Mouse (Mus musculus): ENCODE data around the gene Tmem117. TPM values are rescaled to one million over a fixed set of nuclear protein-coding genes. Genes with fewer than 3 reads are reported as not detected.

The Tmem117 gene
- polyA plus RNA-seq, 1 experiment = 1.1 TPM

DNA sequence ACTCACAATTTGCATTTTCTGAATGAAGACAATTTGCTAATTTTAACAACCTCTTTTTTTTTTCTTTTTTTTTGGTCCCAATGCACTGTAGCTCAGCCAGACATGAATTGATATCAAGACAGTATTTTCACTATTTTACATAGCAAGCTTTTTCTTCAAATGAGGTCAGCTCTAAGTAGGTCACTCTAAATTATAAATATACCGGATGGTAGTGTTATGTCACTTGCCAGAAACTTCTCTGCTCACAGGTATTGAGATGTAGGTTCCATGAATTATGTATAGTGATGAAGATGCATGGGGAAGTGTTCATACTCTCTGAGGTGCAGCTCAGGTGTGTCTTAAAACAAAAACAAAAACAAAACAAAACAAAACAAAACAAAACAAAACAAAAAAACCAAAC is 264.2 kb downstream of the Tmem117 start:
- DNase-seq (ENCODE audit: low spot score) = no peak

DNA sequence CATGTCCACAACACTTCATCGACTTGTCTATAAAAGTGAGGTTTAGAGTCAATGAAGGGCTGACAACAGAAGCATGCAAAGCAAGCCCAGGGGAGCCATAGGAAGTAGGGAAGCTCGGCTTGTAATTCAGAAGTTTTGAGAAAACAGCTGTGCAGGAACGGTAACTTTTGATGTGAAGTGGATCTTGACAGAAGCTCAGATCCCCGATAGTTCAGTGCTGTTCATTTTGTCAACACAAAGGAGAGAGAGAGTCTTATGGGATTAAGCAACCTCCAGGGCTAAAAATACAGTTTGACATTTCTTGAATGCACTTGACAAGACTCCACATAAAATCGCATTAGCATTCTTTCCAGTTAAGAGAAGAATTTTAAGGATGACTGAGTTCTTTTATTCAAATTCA is 265.1 kb downstream of the Tmem117 start:
- no peak for DNase-seq (ENCODE audit: low spot score)

DNA sequence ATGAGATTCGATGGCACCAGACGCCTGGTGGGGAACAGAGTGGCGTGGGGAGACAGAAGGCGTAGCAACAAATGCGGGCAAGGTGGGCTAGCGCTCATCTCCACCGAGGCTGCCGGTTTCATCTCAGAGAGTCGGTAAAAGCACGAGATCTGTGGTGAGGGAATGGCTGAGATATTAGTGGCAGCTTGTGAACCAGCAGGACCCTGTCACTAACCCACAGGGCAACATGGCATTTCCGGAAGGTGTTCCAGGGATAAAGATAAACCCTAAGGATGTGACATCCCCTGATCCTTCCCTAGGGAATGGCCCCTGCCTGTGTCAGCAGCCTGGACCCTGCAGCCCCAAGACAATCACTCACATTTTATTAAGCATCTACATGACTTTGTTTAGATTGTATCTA is 266.6 kb downstream of the Tmem117 start:
- no peak for DNase-seq (ENCODE audit: low spot score)

DNA sequence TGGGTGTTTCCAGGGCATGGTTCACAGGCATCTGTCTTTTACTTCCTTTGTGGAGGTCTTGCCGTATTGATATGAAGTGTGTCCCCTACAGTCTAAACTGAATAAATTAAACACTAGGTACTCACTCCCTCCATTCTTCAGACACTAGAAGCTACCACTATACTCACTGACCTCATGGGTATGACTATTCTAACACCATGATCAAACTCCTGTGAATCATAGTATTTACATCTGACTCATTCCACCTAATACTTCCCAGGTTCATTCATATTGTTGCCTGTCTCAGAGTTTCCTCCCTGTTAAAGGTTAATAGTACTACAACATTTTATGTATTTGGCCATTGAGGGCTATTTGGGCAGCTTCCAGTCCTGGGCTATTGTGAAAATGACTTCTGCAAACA is 274.2 kb downstream of the Tmem117 start:
- no peak for DNase-seq (ENCODE audit: low spot score)

DNA sequence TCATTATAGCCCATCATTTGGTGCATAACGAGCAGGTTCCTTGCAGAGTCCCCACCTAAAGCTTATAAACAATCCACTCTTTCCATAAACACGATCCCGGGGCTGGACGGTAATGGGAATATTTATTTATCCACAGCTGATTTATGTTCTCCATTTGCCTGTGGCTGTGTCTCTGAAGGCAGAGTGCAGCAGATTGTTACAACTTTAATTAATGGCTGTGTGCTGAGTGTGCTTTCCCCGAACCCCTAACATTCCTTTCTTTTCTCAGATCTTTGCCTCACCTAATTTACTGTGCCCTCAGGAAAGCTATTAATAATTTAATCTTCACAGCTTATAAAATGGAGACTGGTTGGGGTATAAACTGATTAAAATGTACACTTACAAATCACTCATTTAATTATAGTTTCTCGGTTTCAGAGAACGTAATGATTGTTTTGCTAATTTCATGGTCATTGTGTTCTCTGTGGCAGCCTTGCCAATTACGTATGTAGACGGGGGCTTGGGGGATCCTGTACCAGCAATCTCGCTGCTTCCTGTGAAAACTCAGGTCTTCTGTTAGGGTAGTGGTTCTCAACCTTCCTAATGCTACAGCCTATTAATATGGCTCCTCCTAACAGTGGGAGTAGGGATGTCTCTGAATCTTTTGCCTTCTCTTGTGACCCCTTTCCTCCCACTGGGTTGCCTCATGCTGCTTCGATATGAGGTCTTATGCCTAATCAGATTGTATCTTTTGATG is 275.8 kb downstream of the Tmem117 start:
- DNase-seq (ENCODE audit: low spot score) = no peak

DNA sequence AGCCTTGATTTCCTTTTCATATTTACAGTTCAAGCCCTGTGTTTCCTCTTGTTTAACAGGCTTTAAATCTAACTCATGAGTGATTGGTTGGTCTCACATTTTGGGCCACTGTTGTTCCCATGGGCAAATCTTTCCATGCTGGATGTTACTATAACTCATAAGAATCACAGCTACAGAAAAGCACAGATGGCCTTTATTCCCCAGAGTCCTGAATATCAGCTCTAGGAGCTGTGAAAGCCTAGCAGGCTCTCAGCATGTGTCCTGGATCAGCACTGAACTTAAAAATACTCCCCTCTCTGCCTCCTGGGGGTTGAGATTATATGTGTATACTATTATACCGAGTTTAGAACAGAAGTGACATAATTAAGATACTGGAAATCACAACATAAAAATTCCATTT is 292.6 kb downstream of the Tmem117 start:
- no peak for DNase-seq (ENCODE audit: low spot score)

DNA sequence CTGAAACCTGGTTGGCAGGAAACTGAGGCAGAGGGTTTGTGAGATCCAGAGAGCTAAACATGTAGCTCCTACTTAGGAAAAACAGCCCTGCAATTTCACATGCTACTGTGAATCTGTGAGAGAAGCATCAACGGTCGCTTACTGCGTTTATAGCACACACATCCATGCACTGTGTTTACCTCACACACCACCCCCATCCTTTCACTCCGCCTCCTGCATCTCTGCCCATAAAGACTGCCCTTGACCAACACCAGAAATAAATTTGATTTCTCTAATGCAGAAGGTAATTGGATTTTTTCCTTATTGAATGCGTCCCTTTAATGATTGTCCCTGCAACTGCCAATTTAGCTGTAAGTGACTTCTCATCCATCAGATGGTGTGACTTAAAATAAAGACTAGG is 299.0 kb downstream of the Tmem117 start:
- no peak for DNase-seq (ENCODE audit: low spot score)

DNA sequence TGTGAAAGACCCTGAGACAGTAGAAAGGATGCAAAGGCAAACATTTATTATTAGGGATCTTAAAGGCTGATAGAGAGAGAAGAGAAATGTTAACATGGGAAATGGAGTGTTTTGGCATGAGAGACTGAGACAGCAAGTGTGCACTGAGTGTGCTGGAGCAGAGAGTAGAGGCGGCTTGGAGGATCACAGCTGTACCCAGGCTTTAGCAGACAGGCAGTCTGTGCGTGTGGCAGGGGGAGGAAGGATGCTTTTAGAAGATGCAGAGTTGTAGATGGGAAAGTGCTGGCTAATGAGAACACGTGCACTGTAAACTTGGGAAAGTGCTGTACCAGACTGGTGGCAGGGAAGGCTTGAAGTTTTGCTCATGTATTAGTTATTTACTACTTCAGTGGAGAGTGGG is 301.7 kb downstream of the Tmem117 start:
- DNase-seq (ENCODE audit: low spot score) = no peak

DNA sequence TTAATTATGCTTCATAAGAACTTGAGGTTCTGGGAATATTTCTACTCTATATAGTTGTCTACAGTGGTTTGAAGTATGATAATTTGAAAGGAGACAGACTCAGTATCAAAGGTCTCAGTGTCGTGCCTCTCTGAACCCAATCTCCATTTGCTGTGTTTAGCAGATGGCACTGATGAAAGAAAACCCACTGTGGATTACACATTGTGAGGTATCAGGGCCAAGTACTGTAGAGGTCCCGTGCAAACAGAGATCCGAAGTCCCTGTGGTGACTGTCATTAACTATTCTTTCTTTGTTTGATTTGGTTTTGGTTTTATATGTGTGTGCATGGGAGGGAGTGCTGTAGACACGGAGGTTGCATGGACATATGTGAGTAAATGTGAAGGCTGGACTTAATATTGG is 304.0 kb downstream of the Tmem117 start:
- DNase-seq (ENCODE audit: low spot score) = no peak

DNA sequence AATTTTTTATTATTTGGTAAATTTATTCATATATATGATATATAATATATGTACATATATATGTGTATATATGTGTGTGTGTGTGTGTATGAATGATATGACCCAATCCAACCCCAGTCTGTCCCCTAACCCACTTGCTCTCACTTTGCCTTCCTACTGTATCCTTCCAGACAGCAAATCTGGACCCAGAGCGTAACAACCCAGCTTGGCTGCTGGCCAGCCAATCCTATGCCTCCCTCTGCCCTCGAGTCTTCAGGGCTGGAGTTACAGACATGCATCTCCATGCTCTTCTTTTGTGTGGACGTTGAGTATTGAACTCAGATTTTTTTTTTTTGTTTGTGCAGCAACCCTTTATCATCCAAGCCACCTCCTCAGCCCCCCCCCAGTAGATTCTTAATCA is 304.4 kb downstream of the Tmem117 start:
- no peak for DNase-seq (ENCODE audit: low spot score)

DNA sequence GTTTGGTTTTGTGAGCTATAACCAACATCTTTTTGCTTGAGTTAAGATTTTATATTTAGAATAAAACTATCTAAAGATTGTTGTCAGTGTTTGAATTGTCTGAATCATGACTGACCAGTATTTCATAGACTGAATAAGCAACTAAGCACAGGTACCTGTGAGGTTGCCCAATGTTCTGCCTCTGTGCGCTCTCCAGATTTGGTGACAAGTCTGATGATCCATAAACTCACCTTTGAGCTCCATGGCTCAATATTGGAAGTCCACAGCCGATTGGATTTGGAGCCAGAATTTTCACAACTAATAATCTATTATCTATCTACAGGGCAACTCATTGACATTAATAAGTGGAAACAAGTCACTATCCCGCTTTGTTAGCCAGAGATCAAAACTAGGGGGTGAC is 312.9 kb downstream of the Tmem117 start:
- DNase-seq (ENCODE audit: low spot score) = no peak

DNA sequence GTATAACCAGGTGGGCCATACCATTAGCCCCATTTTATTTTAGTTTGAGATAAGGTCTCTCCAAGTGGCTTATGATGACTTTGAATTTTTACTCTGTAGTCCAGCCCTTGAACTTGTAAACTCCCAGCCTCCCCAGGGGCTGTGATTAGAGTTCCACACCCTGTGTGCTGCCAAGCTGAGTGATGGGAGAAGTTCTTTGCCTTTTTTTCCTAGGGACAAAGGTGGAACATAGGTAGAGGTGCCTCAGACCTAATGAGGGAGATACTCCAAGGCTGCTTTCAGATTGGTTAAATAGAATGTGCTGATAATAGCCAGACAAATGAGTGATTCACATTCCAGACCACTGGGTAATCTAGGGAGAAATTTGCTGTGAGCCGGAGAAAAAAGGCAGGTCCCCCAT is 313.4 kb downstream of the Tmem117 start:
- DNase-seq (ENCODE audit: low spot score) = no peak

DNA sequence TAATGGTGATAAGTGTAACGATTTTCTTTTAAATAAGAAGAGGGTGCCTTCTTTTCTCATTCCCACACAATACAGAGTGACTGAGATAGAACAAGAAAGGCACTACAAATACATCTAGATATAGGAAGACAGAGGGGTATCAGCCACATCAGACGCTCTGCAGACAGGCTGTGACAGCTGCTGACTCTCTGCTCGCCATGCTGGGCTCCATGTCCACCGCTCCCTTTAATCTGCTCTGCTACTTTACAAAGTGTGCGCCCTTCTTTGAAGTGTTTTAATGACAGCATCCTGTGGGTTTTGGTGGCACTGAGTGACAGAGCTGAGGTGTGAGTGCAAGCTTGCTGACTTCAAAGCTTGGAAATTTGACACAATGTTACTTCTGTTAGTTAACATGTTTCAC is 314.9 kb downstream of the Tmem117 start:
- no peak for DNase-seq (ENCODE audit: low spot score)

DNA sequence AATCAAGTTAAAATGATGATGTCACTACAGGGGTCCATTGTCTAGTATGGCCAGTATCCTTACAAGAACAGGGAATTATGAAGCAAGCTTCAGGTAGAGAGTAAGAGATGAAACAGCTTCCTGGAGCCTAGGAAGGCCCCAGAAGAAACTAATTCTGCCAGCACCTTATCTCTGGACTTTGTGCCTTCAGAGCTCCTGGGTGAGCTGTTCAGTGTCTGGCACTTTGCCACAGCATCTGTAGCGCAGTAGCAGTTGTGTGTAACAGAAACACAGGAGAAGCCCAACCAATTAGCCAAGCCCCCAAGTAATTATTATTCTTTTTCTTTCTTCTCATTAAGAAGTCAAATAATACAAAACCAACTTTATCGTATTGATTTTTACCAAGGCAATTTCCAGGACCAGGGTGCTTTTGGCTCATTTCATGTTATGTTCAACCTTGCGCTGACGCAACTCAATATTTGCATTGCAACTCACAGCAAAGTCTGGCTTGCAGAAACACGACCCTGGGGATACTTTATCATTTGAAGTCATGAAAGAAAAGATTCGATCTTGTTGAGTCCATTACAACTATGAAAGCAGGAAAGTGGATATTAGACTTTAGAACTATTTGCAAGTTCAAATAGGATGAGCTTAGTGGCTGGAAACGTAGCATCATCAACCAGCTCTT is 322.5 kb downstream of the Tmem117 start:
- no peak for DNase-seq (ENCODE audit: low spot score)

DNA sequence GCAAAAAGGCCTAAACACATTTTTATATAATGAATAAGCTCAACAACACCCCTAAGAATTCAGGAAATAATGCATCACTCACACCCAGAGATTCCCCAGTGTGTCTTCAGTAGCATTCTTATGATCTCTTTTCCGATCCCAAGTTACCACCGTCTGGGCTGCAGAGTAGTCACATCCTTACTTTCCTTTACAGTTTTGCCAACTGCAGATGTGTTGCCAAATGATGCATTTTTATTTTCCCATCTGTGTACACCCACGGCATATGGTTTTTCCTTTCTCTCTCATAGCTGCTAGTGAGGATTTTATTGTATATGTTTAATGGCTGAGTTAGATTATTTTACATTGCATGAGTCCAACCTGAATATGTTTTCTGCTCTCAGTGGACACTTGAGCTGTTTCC is 327.7 kb downstream of the Tmem117 start:
- no peak for DNase-seq (ENCODE audit: low spot score)

DNA sequence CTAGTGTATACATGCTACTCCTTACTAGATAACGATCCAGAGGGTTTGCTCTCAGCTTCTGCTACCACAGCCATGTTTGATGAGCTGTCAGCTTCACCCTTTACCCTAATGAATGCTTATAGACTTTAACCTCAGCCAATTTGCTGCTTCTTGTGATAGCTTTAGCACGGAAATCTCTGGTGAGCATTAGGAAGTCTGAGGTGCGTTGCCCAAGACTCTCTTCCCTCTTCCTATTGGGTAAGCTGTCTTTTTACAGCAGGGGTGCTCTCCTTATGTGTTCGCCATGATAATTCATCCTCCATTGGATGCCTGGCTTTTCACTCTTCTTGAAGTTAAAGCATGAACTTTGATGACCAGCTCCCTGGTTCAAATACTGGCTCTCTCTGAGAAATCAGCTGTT is 328.2 kb downstream of the Tmem117 start:
- DNase-seq (ENCODE audit: low spot score) = no peak

DNA sequence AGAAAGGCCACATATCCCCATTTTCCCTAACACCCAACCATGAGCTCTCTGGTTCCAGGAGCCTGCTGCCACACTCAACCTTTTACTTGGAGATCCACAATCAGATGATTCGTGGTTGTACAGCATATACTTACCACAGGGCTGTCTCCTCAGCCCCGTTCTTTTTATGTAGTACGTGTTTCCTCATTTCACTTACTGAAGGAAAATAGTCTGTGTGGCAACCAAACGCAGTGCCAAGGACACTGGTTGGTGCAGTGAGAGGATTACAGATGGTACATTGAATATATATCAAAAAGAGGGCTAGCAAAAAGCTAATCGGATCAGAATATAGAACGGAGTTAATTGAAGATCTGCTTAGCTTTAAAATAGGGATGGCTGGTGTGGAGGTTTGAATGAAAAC is 338.0 kb downstream of the Tmem117 start:
- no peak for DNase-seq (ENCODE audit: low spot score)

DNA sequence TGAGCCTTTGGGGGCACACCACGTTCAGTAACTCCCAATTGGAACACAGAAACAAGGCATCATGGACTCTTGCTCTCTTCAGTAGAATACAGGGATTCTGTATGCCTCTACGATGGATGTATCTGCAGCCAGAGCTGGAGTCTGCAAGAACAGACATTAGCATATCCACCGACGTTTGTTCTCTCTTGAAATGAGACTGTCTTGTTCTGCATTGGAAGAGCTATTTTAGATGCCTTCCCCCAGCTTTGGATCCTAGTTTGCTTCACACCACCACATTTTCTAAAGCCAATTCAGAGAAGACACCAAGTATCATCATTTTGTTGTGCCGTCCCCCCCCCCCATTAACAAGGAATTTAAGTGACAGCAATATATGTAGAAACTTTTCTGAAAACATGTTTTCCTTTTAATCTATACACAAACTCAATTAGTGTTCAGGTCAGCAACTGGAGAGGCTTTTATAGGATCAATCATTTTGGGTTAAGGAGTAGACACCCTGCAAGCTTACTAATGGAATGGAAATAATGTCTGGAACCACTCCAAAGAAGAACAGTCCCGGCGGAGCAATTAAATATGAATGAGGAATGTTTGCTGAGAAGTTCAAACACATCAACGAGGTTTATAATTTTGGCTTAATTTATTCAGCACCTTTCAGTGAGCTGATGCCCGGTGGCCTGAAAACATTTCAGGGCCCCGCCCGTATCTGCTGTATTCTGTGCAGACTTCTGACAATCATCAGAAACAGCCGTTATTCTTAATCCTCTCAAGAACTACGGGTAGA is 339.6 kb downstream of the Tmem117 start:
- DNase-seq (ENCODE audit: low spot score) = no peak

DNA sequence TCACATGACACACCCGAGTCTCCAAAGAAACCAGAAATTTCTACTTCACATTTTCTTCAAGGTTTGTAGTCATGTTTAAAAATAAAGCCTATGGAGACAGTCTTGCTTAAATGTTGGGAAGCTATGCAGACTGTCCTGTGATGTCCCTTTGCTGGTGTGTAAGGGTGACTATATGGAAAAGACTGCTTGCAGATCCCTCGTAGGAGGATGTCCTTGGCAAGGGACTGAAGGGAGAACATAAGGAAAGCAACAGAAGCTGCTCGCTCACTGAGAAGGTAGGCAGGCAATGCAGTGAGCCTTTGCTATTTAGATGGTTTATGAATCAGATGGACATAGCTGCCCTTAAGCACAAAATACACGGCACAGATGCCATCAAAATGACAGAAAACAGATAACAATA is 352.8 kb downstream of the Tmem117 start:
- no peak for DNase-seq (ENCODE audit: low spot score)

DNA sequence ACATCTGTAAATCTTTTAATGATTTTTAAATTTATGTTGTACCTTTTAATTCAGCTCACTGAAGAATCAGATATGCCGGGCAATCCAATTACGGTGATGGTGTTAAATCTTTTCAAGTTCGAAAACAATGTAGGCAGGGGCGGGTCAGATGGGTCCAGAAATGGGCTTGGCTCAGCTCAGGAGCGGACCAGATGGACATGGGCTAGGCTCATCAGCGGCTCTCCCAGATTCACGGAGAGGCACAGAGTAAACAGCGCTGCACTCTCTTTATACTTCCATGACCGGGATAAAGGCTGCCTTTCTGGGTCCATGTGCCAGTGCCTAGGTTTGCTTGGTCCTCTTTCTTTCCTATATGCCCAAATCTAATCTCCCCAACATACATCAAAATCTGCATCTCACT is 366.3 kb downstream of the Tmem117 start:
- no peak for DNase-seq (ENCODE audit: low spot score)

DNA sequence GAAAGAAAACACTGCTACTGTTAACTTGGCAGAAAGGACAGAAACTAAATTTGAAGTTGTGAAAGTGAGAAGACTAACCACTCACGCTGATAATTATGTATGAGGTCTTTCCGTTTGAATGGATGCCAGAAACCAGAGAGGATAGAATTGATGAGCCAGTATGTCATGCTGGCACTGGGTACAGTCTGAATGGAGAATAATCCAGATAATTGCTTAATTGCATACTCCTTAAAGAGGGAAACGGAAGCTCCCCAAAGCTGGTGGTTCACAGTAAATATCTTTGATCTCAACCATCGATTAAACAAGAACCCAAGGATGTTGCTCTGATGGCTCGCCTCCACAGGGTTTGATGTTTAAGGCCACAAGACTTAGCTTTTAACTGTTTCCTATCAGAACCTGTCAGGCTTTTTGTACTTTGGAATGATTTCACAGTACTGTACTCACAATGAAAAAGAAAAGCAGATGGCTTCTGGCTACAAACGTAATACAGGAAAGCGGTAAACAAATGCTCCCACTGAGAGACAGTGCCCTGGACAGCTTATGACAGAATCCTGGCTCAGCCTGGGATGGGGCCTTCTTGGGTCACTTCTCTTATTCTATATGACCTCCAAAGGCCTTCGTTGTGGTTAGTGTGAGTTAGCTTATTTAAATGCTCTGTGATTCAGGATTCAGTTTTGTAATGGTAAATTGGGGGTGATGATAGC is 376.2 kb downstream of the Tmem117 start:
- DNase-seq (ENCODE audit: low spot score) = no peak

DNA sequence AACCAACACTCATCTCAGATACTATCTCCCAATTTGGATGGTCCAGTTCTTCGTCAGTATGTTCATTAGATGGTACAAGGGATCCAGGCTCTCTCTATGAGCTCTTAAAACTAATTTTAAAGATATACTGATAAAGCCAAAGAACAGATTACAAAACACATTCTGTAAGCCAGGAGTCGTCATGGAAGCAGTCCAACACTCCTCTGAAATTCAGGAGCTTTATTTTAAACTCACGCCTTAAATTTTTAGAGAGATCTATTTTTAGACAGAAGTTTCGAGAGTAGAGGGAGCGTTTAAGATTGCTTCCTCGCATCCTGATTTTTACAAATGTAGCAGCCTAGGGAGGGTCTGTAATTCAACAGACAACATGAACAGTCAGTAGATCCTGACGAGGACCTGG is 393.2 kb downstream of the Tmem117 start:
- no peak for DNase-seq (ENCODE audit: low spot score)

All from urinary bladder, adult 2 months (tissue).